Mouse (Mus musculus) liver, embryonic 11.5 days (tissue): ENCODE results near the gene Zdhhc22. TPM values are rescaled to one million over a fixed set of nuclear protein-coding genes. Genes with fewer than 3 reads are reported as not detected.

ENCODE experiments used
- ATAC-seq: fragments of 200-750 bp; cut with Nextera tagmentation; replicated peaks from 2 replicates; pipeline ENCODE4 v1.8.0; 2017; ENCODE audit warnings: moderate number of reproducible peaks, mild to moderate bottlenecking, moderate TSS enrichment, moderate library complexity; ENCODE audit not compliant: low FRiP score
- DNase-seq: peaks from one replicate; pipeline ENCODE4 v3.0.0-alpha.2; 2017; ENCODE audit warnings: low spot score
- H3K27ac ChIP-seq: fragments of 300-500 bp; sonication (generic); 2 replicates; pipeline ENCODE4 v1.5.1; 2014; ENCODE audit warnings: mild to moderate bottlenecking, low read depth, low read length, control low read depth
- H3K27me3 ChIP-seq: fragments of 300-500 bp; sonication (generic); replicated peaks from 2 replicates; pipeline ENCODE4 v1.6.1; 2014; ENCODE audit warnings: low read length, mixed read lengths; ENCODE audit not compliant: control insufficient read depth, insufficient read depth
- H3K36me3 ChIP-seq: fragments of 300-500 bp; sonication (generic); 2 replicates; pipeline ENCODE4 v1.6.1; 2014; ENCODE audit warnings: mild to moderate bottlenecking, low read length, moderate library complexity, mixed read lengths; ENCODE audit not compliant: control insufficient read depth, insufficient read depth
- H3K4me1 ChIP-seq: fragments of 300-500 bp; sonication (generic); replicated peaks from 2 replicates; pipeline ENCODE4 v1.6.1; 2014; ENCODE audit warnings: low read length, mixed read lengths; ENCODE audit not compliant: control insufficient read depth, insufficient read depth
- H3K4me2 ChIP-seq: fragments of 300-500 bp; sonication (generic); 2 replicates; pipeline ENCODE4 v1.6.1; 2014; ENCODE audit warnings: mild to moderate bottlenecking, control low read depth, moderate library complexity
- H3K4me3 ChIP-seq: fragments of 300-500 bp; sonication (generic); 2 replicates; pipeline ENCODE4 v1.5.1; 2014; ENCODE audit warnings: low read depth, low read length, control low read depth
- H3K9ac ChIP-seq: fragments of 300-500 bp; sonication (generic); 2 replicates; pipeline ENCODE4 v1.6.1; 2014; ENCODE audit warnings: low read depth, low read length, control low read depth
- H3K9me3 ChIP-seq: fragments of 300-500 bp; sonication (generic); 2 replicates; pipeline ENCODE4 v1.6.1; 2016; ENCODE audit warnings: low read length, inconsistent platforms, mixed read lengths; ENCODE audit not compliant: control insufficient read depth
- WGBS: fragments of 180-500 bp; shearing (Covaris S2); extraction: QIAGEN DNeasy Blood & Tissue Kit; methylation state at CpG from one replicate; pipeline ENCODE4 v1.1.7; 2014; 5-methylcytosine and 5-hydroxymethylcytosine counted together
- microRNA-seq: library from miRNA; unstranded; fragments of <30 nt; microRNA quantifications from one replicate; pipeline ENCODE4, GENCODE M21; 2017; ENCODE audit warnings: borderline number of aligned reads
- polyA plus RNA-seq: library from polyadenylated mRNA; unstranded; fragments of >200 nt; fragmentation: Nextera tagmentation; extraction: Ambion mirVana; gene quantifications from 2 replicates; pipeline ENCODE4 v1.2.1, GENCODE M21; 2014

Zdhhc22 gene
- polyA plus RNA-seq, 1 experiment from 2014 or later = 0.05 TPM

GRCm38 (mm10) chr12:86930934-86931729 lies 59.1 kb downstream of the Zdhhc22 start:
- no peak for ATAC-seq
- no peaks in the 10 kb centered on the region for H3K4me1 ChIP-seq
- H3K27me3 ChIP-seq = no peaks in the 10 kb centered on the region
- H3K4me2 ChIP-seq = no peak overlapping the region
- 67% methylated on average over 6 of the region's 6 CpGs for WGBS
- H3K9ac ChIP-seq = no peak overlapping the region
- 0 out of 2 replicates have a peak, but pooled peaks cover 3% of the 10 kb centered on the region for H3K9me3 ChIP-seq
- no peak for DNase-seq
- H3K27ac ChIP-seq = no peak overlapping the region
- H3K4me3 ChIP-seq = no peak overlapping the region
- no peaks in the 10 kb centered on the region for H3K36me3 ChIP-seq

Small RNA genes within 50 kb of the gene (microRNA-seq; reads per million reads assigned to microRNA genes)
- not detected for gene Gm25847

Other genes starting within 250 kb of the Zdhhc22 start
- 9.7 and 9.8 TPM in 2 replicates for gene Irf2bpl, start 105.6 kb downstream of the Zdhhc22 start, polyA plus RNA-seq
- 23.8 and 28.1 TPM in 2 replicates for gene Cipc, start 43.4 kb downstream of the Zdhhc22 start, polyA plus RNA-seq
- not detected in 2 replicates for gene Tmem63c, start 30.9 kb upstream of the Zdhhc22 start, polyA plus RNA-seq
- gene Ngb, start 112.1 kb upstream of the Zdhhc22 start, polyA plus RNA-seq = 0.22 TPM in 1 of 2 replicates, not detected in the other
- 76.2 and 79.6 TPM in 2 replicates for gene Gstz1, start 156.7 kb upstream of the Zdhhc22 start, polyA plus RNA-seq
- gene Pomt2, start 157.5 kb upstream of the Zdhhc22 start, polyA plus RNA-seq = 11.0 and 12.0 TPM in 2 replicates
- 22.0 and 26.0 TPM in 2 replicates for gene Samd15, start 209.3 kb upstream of the Zdhhc22 start, polyA plus RNA-seq
- gene Tmed8, start 210.0 kb upstream of the Zdhhc22 start, polyA plus RNA-seq = 2.0 TPM in 2 replicates
- gene Noxred1, start 248.3 kb upstream of the Zdhhc22 start, polyA plus RNA-seq = 0.48 and 0.96 TPM in 2 replicates